Mouse (Mus musculus) brain, embryonic 18.5 days (tissue): ENCODE measurements at regions not wholly inside any gene's neighbourhood (a gene's known extent, or its start where the extent isn't known, plus 50 kb on each side); places are given as distances from the start of the nearest gene placed in this dataset.

Experiments
- DNase-seq: peaks from one replicate; pipeline ENCODE4 v3.0.0-alpha.2; 2012; ENCODE audit warnings: low read depth, low spot score

- no peak for DNase-seq
Measured at GRCm38 (mm10) chr17:43219636-43220035, 50.5 kb upstream of the Adgrf1 start.
